Mouse (Mus musculus): Measurements from ENCODE around the gene Btrc.

DNA sequence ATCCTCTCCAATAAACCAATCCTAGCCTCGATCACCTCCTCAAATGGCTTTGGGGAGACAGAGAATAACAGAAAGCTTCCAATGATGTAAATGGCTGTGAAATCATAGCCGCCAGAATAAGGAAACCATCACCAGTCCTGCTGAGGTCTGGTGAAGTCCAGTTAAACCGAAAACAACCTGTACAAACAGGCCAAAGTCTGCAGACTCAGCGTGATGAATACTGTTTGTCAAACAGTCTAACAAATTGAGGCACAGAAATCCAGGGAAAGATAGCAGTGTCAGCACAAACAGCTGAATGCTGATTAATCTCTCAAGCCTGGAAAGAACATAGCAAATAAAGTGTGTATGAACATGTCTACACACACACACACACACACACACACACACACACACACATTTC, 15.3 kb upstream of the Btrc start:
- TF ChIP-seq CTCF (IDR thresholded peaks at IDR 0.05) (no peak), POLR2A (IDR thresholded peaks at IDR 0.05; ENCODE audit: insufficient read depth, low read depth, low read length) (no peak)

All from heart, adult 2 months (tissue).